Mouse (Mus musculus) olfactory bulb, adult 2 months (tissue): ENCODE data around the gene Gm10197.

ENCODE experiments used
- CTCF ChIP-seq: fragments of 200-500 bp; IDR thresholded peaks from 2 replicates; pipeline ENCODE4 v1.5.1; 2012; ENCODE audit warnings: low read depth, mild to moderate bottlenecking, low read length, moderate library complexity; ENCODE audit not compliant: insufficient read depth
- POLR2A ChIP-seq: fragments of 200-500 bp; IDR thresholded peaks from 2 replicates; pipeline ENCODE4 v1.6.1; 2012; ENCODE audit warnings: mild to moderate bottlenecking, low read depth, low read length, moderate library complexity; ENCODE audit not compliant: insufficient read depth

DNA sequence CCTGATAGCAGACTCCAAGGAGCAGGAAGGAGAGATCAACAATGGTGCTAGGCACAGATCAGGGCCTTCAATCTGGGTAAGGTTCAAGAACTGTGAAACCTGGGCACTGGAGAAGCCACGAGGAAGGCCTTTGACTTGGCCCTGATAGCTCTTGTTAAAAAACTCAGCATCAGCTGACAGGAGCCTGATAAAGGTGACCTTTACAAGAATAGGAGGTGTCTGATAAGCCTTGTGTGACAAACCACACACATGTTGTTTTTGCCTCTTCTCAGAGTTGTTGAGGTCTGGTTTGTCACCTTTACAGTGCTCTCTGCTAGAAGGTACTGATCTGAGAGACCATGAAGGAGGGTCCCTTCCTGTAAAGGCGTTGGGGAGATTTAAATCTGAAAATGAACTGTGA, 35.8 kb upstream of the Gm10197 start:
- TF ChIP-seq POLR2A (no peak), CTCF (no peak)
